Mouse (Mus musculus) layer of hippocampus, postnatal 10 days (tissue): ENCODE measurements at regions not wholly inside any gene's neighbourhood (a gene's known extent, or its start where the extent isn't known, plus 50 kb on each side); places are given as distances from the start of the nearest gene placed in this dataset.

Source experiments
- DNase-seq, 2 experiments: peaks; one replicate each; pipeline ENCODE4 v3.0.0; 2021; ENCODE audit warnings: low spot score in 2 of 2

GRCm38 (mm10) chr14:114804643-114805042, 287.4 kb upstream of the Gpc5 start:
- DNase-seq: no peak

- no peak for DNase-seq
These were observed 283.4 kb upstream of the Gpc5 start for GRCm38 (mm10) chr14:114808621-114809020.

GRCm38 (mm10) chr14:114820677-114821076, 271.3 kb upstream of the Gpc5 start:
- DNase-seq: no peak

DNA sequence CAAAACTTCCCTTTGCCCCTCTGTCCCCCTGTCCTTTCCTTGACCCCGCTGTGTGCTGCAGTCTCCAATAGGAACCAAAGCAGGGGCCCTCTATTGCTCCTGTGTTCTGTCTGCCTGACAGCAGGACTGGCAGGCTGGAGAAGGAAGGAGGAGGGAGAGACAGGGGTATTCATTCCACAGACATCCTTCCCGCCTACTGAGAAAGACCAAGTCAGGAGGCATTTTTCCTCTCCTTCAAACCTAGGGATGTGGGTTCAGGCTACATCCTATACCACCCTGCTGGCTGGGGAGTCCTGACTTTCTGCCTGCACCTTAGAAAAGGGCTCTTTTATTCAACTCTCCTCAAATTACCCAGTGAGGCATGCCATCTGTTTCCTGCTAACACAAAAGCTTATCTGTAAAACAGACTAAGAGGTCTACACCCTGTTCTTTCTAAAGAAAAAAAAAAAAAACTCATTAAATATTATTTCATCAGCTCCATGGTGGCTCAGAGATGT, 270.9 kb upstream of the Gpc5 start:
- DNase-seq: peak; percentile 14 to 16

DNA sequence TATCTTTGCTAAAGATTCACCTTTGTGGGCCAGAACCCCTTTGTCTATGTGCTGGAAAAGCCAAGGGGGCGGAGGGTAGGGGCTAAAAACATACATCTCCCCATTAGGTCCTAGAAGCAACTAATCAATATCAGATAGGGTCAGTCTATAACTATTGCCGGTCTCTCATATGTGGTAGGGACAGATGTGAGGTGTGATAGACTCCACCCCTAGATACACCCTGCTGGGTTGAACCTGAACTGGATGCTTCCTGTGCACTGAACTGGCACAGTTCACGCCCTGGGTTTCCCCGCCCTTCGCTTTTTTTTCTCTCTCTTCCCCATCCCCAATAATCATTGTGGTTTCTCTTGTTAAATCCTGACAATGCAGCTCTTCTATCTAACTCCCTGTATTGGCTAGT, 270.3 kb upstream of the Gpc5 start:
- DNase-seq: no peak

- DNase-seq: no peak
These were observed 265.2 kb upstream of the Gpc5 start for GRCm38 (mm10) chr14:114826662-114827321.

- DNase-seq: no peak
These were observed 262.7 kb upstream of the Gpc5 start for GRCm38 (mm10) chr14:114829310-114829709.

GRCm38 (mm10) chr14:114832987-114833386, 259.0 kb upstream of the Gpc5 start:
- peak in 1 of 2 experiments; percentile 21 for DNase-seq

GRCm38 (mm10) chr14:114836723-114837349, 255.2 kb upstream of the Gpc5 start:
- no peak for DNase-seq

DNA sequence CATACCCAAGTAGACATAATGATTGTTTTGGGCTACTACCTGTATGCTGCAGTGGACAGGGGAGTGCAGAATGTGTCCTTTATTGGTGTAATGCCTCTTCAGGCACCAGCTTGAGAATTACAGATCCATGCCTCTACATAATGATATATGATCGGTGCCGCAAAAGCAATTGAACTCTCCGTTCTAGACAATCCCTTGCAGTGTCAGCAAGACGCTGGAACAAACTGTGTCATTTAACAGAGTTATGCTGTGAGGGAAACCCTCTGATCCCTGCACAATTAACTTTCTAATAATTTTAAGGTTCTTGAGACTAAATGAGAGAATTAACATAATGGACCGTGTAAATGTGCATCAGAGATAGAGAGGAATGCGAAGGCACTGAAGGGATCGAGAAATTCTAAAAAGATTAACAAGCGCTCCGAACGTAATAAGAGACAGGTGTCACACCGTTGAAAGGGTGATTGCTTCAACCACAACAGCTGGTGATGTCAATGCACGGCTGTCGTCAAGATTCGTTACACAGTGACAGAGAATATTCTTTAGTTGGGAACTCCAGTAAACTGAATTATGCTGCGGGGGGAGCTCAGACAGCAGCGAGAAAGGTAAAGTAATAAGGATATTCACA, 254.3 kb upstream of the Gpc5 start:
- DNase-seq: no peak

GRCm38 (mm10) chr14:114839340-114839903, 252.6 kb upstream of the Gpc5 start:
- DNase-seq: no peak

- DNase-seq: no peak
These were observed 251.2 kb upstream of the Gpc5 start for GRCm38 (mm10) chr14:114840766-114841165.

GRCm38 (mm10) chr14:114841552-114841951, 250.5 kb upstream of the Gpc5 start:
- DNase-seq: no peak

- DNase-seq: no peak
These were observed 249.7 kb upstream of the Gpc5 start for GRCm38 (mm10) chr14:114842327-114842726.

- DNase-seq: no peak
These were observed 248.8 kb upstream of the Gpc5 start for GRCm38 (mm10) chr14:114843105-114843743.

- no peak for DNase-seq
These were observed 237.5 kb upstream of the Gpc5 start for GRCm38 (mm10) chr14:114854324-114855054.

- DNase-seq: no peak
These were observed 236.8 kb upstream of the Gpc5 start for GRCm38 (mm10) chr14:114855055-114855740.

GRCm38 (mm10) chr14:114855746-114856145, 236.3 kb upstream of the Gpc5 start:
- no peak for DNase-seq

DNA sequence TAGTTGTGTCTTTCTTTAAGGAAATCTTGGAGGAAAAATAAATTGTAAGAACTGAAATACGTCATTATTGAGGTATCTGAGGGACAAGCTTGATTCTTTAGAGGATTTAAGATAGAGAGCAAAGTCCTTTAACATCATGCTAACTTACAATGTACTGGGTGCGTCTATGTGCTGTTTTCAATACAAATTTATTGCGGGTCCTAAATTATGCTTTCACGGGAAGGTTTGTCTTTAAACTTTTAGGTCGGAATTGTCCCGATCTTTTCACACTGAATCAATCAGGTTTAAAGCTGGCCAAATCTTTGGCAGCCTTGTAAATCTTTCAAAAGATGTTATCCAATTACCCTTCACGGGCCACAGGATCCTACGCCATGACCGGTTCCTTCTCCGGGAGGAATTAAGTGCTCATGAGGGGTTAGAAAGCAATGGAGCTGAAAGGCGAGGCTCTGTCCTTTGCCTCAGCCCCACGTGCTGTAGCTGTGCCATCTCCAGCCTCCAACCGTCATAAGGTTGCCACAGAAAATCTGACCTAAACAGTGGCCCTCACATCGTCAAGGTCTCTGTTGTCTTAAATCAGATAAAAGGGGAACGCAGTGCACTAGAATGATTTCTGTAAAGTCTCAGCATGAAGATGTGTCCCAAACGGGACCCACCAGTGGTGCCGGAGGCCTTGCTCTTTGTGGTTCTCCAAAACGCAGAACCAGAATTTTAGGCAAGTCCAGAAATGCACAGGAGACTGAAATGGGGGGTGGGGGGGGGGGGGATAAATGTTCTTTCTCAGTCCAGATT, 235.6 kb upstream of the Gpc5 start:
- DNase-seq: no peak

DNA sequence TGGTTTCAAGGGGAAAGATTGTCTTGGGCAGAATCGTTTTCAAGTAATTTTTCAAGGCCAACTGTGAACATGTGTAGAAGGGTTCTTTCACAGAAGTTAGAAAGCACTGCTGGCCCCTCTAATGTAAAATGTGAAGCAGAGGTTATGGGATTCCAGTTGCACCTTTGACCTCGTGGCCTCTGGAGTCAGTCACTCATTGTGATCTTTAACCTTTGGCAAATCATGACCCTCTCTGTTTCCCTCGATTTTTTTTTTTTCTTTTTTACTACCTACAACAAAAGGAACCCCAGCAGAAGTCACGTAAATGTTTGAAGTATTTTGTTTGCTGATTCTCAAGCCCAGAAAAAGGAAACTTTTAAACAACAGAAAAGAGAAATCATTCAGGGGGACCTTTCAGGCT, 234.8 kb upstream of the Gpc5 start:
- no peak for DNase-seq
